ENCODE assay signal across 7 mouse cellular contexts in genomic region chr11:97659267-97659989, GRCm38 (mm10). TPM values are rescaled to one million over a fixed set of nuclear protein-coding genes. Genes with fewer than 3 reads are reported as not detected.
DNase-seq lines count a peak whose midpoint lies in the region; ATAC-seq and TF ChIP-seq lines count a peak whose summit lies in the region.

No protein-coding gene starts in this region.

- DNase-seq in thymus, postnatal 4 days: peak; percentile 28
- DNase-seq in thymus, postnatal 25 days: no peak
- no peak for DNase-seq in forebrain, embryonic 10.5 days (ENCODE audit: extremely low spot score, low spot score)
- DNase-seq in kidney, adult 9 months: peak; percentile 50
- peak; percentile 17 for DNase-seq in mesoderm, embryonic 11.5 days (ENCODE audit: low read depth, low spot score)
- no peak for DNase-seq in stomach, postnatal 0 days (ENCODE audit: low spot score)
- no peak for DNase-seq in ovary, postnatal 14 days (ENCODE audit: low spot score)

- 14% methylated on average over 13 of the region's 13 CpGs for WGBS in forebrain, embryonic 10.5 days
- 7% methylated on average over 13 of the region's 13 CpGs for WGBS in stomach, postnatal 0 days

- no peak for ATAC-seq in stomach, postnatal 0 days (ENCODE audit: low FRiP score, low TSS enrichment)

- H3K4me1 ChIP-seq in forebrain, embryonic 10.5 days: peaks cover 66% of the 10 kb centered on the region
- 0 out of 2 replicates have a peak, but pooled peaks cover 11% of the 10 kb centered on the region for H3K4me1 ChIP-seq in stomach, postnatal 0 days (replicated peaks; ENCODE audit: control insufficient read depth, insufficient read depth)

- no peak for TF ChIP-seq CTCF in stomach, postnatal 0 days (IDR thresholded peaks at IDR 0.05; ENCODE audit: low read depth)

- no peaks in the 10 kb centered on the region for H3K9me3 ChIP-seq in forebrain, embryonic 10.5 days
- H3K9me3 ChIP-seq in stomach, postnatal 0 days (ENCODE audit: control insufficient read depth, low read length): no peaks in the 10 kb centered on the region

- H3K9ac ChIP-seq in stomach, postnatal 0 days (ENCODE audit: low read length): peak overlapping the region; percentile 89

- peaks cover 42% of the 10 kb centered on the region for H3K27me3 ChIP-seq in forebrain, embryonic 10.5 days (ENCODE audit: poor library complexity, severe bottlenecking)
- no peaks in the 10 kb centered on the region for H3K27me3 ChIP-seq in stomach, postnatal 0 days (ENCODE audit: control insufficient read depth, insufficient read depth, low read length)

- H3K4me2 ChIP-seq in stomach, postnatal 0 days (replicated peaks; ENCODE audit: low read depth): peak overlapping the region; percentile 89

- no peak for TF ChIP-seq EP300 in stomach, postnatal 0 days (optimal IDR thresholded peaks at IDR 0.05)

- H3K36me3 ChIP-seq in forebrain, embryonic 10.5 days (replicated peaks): no peaks in the 10 kb centered on the region
- H3K36me3 ChIP-seq in stomach, postnatal 0 days (ENCODE audit: control insufficient read depth, insufficient read depth, low read length): no peaks in the 10 kb centered on the region

- H3K27ac ChIP-seq in forebrain, embryonic 10.5 days: peak overlapping the region; percentile 97
- H3K27ac ChIP-seq in stomach, postnatal 0 days (replicated peaks): peak overlapping the region; percentile 91

- H3K4me3 ChIP-seq in forebrain, embryonic 10.5 days: peak overlapping the region; percentile 94
- H3K4me3 ChIP-seq in stomach, postnatal 0 days (ENCODE audit: low read depth, low read length): peak overlapping the region; percentile 79

RNA-seq across cellular contexts. Expression of gene Mllt6, which starts 3.8 kb away (rescaled TPM):
- 1.5 and 2.5 TPM in 2 replicates for polyA plus RNA-seq in forebrain, embryonic 10.5 days (2016; fragmentation: Nextera tagmentation; extraction: Ambion mirVana)
- 1.1 TPM in 2 replicates for polyA plus RNA-seq in stomach, postnatal 0 days (2015; fragmentation: Nextera tagmentation; extraction: Ambion mirVana)

RNA-seq across cellular contexts. Expression of gene Cisd3, which starts 26.2 kb away (rescaled TPM):
- polyA plus RNA-seq in forebrain, embryonic 10.5 days (2016; fragmentation: Nextera tagmentation; extraction: Ambion mirVana): 17.0 and 21.7 TPM in 2 replicates
- 44.2 TPM in 2 replicates for polyA plus RNA-seq in stomach, postnatal 0 days (2015; fragmentation: Nextera tagmentation; extraction: Ambion mirVana)

RNA-seq across cellular contexts. Expression of gene Epop, which starts 29.9 kb away (rescaled TPM):
- 11.4 and 11.6 TPM in 2 replicates for polyA plus RNA-seq in forebrain, embryonic 10.5 days (2016; fragmentation: Nextera tagmentation; extraction: Ambion mirVana)
- 9.7 and 10.8 TPM in 2 replicates for polyA plus RNA-seq in stomach, postnatal 0 days (2015; fragmentation: Nextera tagmentation; extraction: Ambion mirVana)

RNA-seq across cellular contexts. Expression of gene Pcgf2, which starts 40.9 kb away (rescaled TPM):
- 18.4 and 20.9 TPM in 2 replicates for polyA plus RNA-seq in forebrain, embryonic 10.5 days (2016; fragmentation: Nextera tagmentation; extraction: Ambion mirVana)
- 5.9 and 6.6 TPM in 2 replicates for polyA plus RNA-seq in stomach, postnatal 0 days (2015; fragmentation: Nextera tagmentation; extraction: Ambion mirVana)

RNA-seq across cellular contexts. Expression of gene Psmb3, which starts 43.8 kb away (rescaled TPM):
- polyA plus RNA-seq in forebrain, embryonic 10.5 days (2016; fragmentation: Nextera tagmentation; extraction: Ambion mirVana): 627 and 634 TPM in 2 replicates
- 405 and 438 TPM in 2 replicates for polyA plus RNA-seq in stomach, postnatal 0 days (2015; fragmentation: Nextera tagmentation; extraction: Ambion mirVana)

Comparison
In these comparisons a context has a peak if more than half of its experiments do, and no peak if none do; other contexts are left out.
1. DNase-seq: peak in thymus, postnatal 4 days (single experiment), kidney, adult 9 months (single experiment) and mesoderm, embryonic 11.5 days (single experiment); none in thymus, postnatal 25 days (single experiment), forebrain, embryonic 10.5 days (single experiment), stomach, postnatal 0 days (single experiment) and ovary, postnatal 14 days (single experiment).